Mouse (Mus musculus) forebrain, embryonic 16.5 days (tissue): ENCODE data around the gene Gm29797. TPM values are rescaled to one million over a fixed set of nuclear protein-coding genes. Genes with fewer than 3 reads are reported as not detected.
A peak's percentile ranks its signal among the peaks of the same experiment; 100 is the strongest.

ENCODE experiments used
- ATAC-seq: fragments of 200-750 bp; cut with Nextera tagmentation; 2 replicates; pipeline ENCODE4 v1.8.0; 2017; ENCODE audit warnings: mild to moderate bottlenecking, moderate library complexity
- H3K27ac ChIP-seq: fragments of 300-500 bp; sonication (generic); 2 replicates; pipeline ENCODE4 v1.5.1; 2014; ENCODE audit warnings: low read length, control low read depth
- H3K27me3 ChIP-seq: fragments of 300-500 bp; sonication (generic); replicated peaks from 2 replicates; pipeline ENCODE4 v1.6.1; 2014; ENCODE audit warnings: low read length; ENCODE audit not compliant: control insufficient read depth, insufficient read depth
- H3K36me3 ChIP-seq: fragments of 300-500 bp; sonication (generic); 2 replicates; pipeline ENCODE4 v1.6.1; 2014; ENCODE audit not compliant: control insufficient read depth, insufficient read depth
- H3K4me1 ChIP-seq: fragments of 300-500 bp; sonication (generic); replicated peaks from 2 replicates; pipeline ENCODE4 v1.6.1; 2014; ENCODE audit warnings: low read length; ENCODE audit not compliant: control insufficient read depth, insufficient read depth
- H3K4me2 ChIP-seq: fragments of 300-500 bp; sonication (generic); 2 replicates; pipeline ENCODE4 v1.6.1; 2014; ENCODE audit warnings: mild to moderate bottlenecking, low read length, control low read depth
- H3K4me3 ChIP-seq: fragments of 300-500 bp; sonication (generic); replicated peaks from 2 replicates; pipeline ENCODE4 v1.5.1; 2014; ENCODE audit warnings: mild to moderate bottlenecking, low read length, control low read depth
- H3K9ac ChIP-seq: fragments of 300-500 bp; sonication (generic); replicated peaks from 2 replicates; pipeline ENCODE4 v1.6.1; 2014; ENCODE audit warnings: low read depth, low read length, control low read depth
- H3K9me3 ChIP-seq: fragments of 300-500 bp; sonication (generic); 2 replicates; pipeline ENCODE4 v1.6.1; 2016; ENCODE audit warnings: low read length; ENCODE audit not compliant: control insufficient read depth
- WGBS: fragments of 180-500 bp; shearing (Covaris S2); extraction: QIAGEN DNeasy Blood & Tissue Kit; methylation state at CpG from one replicate; pipeline ENCODE4 v1.1.7; 2014; 5-methylcytosine and 5-hydroxymethylcytosine counted together
- polyA plus RNA-seq: library from polyadenylated mRNA; unstranded; fragments of >200 nt; fragmentation: Nextera tagmentation; extraction: Ambion mirVana; gene quantifications from 2 replicates; pipeline ENCODE4 v1.2.1, GENCODE M21; 2015

Gene Gm29797
- polyA plus RNA-seq, 1 experiment from 2014 or later = 0.49 TPM

DNA sequence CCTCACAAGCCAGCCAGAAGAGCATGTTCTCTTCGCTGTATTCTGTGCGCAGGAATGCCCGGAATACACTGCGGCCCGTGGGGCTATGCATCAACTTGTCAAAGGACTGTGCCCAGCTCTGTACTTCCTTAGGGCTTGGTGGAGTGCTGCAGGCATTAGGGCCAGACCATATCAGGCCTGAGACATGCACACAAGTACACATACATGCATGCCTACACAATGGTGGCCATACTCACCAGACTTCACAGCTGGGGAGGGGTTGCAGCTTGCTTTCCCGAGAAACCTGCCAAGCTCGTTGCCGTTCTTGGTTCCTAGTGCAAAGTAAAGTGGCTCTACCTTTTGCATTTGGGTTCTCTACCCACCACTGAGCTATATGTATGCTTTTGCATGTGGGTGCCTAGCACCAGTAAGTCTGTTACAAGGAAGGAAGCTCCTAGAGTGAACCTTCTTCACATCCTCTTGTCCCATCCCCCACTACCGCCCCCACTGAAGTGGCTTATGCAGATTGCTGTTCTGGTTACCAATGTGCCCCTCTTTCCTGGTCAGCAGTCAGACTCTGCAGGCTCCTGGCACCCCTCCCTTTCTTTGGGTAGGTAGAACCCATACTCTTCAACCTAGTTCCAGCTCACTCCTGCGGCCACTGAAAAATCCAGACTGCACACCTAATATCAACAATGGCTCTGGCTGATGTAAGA lies 32.8 kb downstream of the Gm29797 start:
- Histone ChIP-seq H3K27ac (no peak overlapping the region), H3K4me3 (no peak overlapping the region), H3K27me3 (no peaks in the 10 kb centered on the region), H3K4me1 (peaks cover 15% of the 10 kb centered on the region), H3K4me2 (no peak overlapping the region), H3K9ac (no peak overlapping the region), H3K36me3 (peaks cover 14% of the 10 kb centered on the region), H3K9me3 (no peaks in the 10 kb centered on the region)
- no peak for ATAC-seq
- WGBS = 91% methylated on average over 10 of the region's 10 CpGs

DNA sequence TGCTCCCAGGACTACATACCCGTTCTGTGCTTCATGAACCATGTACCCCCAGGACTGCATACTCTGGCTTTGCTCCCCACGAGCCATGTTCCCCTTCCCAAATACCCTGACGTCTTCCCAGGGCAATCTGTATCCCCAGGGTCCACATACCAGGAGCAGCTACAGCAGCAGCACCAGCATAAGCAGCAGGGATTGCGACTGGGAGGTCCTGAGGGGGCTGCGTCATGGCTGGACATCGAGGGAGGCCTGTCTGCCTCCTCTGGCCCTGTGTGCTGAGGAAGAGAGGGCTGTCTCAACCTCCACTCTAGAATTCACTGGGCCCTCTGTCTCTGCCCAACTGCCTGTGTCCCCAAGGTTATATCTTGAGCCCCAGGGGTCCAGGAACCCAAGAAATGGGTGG lies 34.2 kb downstream of the Gm29797 start:
- ATAC-seq = no peak
- Histone ChIP-seq H3K4me3 (no peak overlapping the region), H3K27ac (no peak overlapping the region), H3K4me2 (no peak overlapping the region), H3K9ac (no peak overlapping the region), H3K27me3 (no peaks in the 10 kb centered on the region), H3K4me1 (peaks cover 15% of the 10 kb centered on the region), H3K9me3 (no peaks in the 10 kb centered on the region), H3K36me3 (peaks cover 11% of the 10 kb centered on the region)
- WGBS = 91% methylated on average over 6 of the region's 6 CpGs

DNA sequence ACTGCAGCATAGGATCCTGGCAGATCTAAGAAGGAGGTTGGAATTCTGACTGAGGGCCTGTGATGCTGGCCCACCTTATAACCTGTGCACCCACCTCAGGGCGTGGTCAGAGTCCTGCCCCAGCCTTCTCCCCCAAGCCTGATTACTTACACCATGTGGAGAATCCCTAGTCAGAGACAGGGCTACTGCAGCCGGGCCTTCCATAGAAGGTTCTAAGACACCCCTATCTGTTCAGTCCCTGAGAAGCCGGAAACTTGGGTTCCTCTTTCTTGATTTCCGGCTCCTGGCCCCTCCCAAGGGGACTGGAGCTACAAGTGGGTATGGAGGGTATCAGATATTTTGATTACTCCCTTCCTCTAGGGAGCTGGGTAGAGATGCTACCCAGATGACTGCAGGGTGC lies 34.7 kb downstream of the Gm29797 start:
- Histone ChIP-seq H3K9me3 (no peaks in the 10 kb centered on the region), H3K4me2 (no peak overlapping the region), H3K4me1 (peaks cover 15% of the 10 kb centered on the region), H3K9ac (no peak overlapping the region), H3K4me3 (no peak overlapping the region), H3K36me3 (peaks cover 11% of the 10 kb centered on the region), H3K27me3 (no peaks in the 10 kb centered on the region), H3K27ac (no peak overlapping the region)
- WGBS = 88% methylated on average over 4 of the region's 4 CpGs
- ATAC-seq = no peak

DNA sequence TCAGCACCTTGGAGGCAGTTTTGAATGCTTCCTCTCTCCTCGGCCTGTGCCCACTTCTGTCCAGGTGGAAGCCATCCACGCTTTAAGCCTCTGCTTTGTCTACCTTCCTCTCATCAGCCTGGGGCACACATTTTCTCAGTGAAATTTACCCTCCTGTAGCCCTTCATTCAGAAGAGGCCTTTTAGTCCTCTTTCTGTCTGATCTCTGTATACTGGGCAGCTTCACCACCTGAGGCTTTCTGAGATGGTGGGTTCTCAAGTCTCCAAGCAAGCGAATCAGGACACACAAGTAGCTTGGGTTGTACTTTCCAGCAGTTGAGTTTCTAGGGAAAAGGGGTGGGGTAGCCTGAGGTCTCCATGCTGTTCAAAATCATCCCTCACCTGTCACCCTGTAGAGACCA lies 35.5 kb downstream of the Gm29797 start:
- WGBS = 90% methylated on average over 3 of the region's 3 CpGs
- Histone ChIP-seq H3K4me3 (no peak overlapping the region), H3K27me3 (no peaks in the 10 kb centered on the region)

DNA sequence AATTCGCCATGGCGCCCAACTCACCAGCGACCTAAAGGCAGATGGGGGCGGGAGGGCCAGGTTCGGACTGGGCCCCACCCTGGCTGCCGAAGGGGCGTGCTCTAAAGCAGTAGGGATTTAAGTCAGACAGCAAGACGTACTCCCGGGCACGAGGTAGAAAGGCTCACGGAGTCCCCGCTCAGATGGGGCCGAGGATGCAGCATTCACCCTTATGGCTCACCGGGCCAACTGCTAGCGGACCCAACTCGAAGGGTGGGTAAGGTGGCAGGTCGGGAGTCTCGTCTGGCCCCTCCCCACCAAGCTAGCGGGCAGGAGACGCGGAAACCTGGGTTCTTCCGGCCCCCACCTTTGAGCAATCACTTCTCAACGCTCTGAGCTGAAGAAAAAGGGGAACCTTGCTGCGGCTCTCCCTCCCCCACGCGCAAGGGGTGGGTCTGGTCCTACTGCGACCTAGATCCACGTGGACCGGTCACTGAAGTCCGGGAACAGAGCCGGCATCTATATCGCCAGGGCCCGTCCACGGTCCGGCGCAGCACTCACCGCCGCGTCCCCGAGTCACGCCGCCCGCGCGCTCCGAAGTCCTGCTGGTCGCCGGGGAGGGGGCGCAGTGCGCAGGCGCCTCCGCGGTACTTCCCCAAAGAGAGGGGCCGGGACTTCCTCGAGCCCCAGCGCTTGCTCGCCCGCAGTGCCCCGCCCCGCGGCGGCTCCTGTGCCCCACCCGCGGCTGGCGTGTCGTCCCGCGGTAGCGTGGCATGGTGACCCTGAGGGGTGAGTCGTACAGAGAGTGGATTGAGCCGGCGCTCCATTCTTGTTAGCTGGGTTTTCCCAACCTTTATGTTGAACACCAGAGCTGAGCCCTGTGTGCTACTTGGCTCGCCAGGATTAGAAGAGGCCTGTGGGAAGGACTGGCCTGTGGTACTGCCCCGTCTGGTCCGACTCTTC lies 36.8 kb downstream of the Gm29797 start, which contains the start of gene Rgs19:
Gene Rgs19, minus strand, starts transcription at position 639 of the 942 bp plus-strand sequence.
- peaks cover 5% of the 10 kb centered on the region for H3K36me3 ChIP-seq
- peak within 1 kb of the TSS; percentile 82 for H3K4me2 ChIP-seq
- H3K4me3 ChIP-seq = peak within 1 kb of the TSS; percentile 74
- H3K27ac ChIP-seq = peak within 1 kb of the TSS; percentile 51; the same call in 1 of the 2 replicates
- no peaks in the 10 kb centered on the region for H3K9me3 ChIP-seq
- H3K27me3 ChIP-seq = no peaks in the 10 kb centered on the region
- H3K4me1 ChIP-seq = peaks cover 15% of the 10 kb centered on the region
- WGBS = 0% methylated on average over 68 of the region's 75 CpGs
- ATAC-seq = peak; percentile 84
- peak within 1 kb of the TSS; percentile 83 for H3K9ac ChIP-seq

More for the DNA sequence above, 35.5 kb downstream of the Gm29797 start:
- Histone ChIP-seq H3K36me3 (peaks cover 11% of the 10 kb centered on the region), H3K9ac (no peak overlapping the region), H3K27ac (no peak overlapping the region), H3K9me3 (no peaks in the 10 kb centered on the region), H3K4me2 (no peak overlapping the region), H3K4me1 (peaks cover 15% of the 10 kb centered on the region)
- no peak for ATAC-seq

DNA sequence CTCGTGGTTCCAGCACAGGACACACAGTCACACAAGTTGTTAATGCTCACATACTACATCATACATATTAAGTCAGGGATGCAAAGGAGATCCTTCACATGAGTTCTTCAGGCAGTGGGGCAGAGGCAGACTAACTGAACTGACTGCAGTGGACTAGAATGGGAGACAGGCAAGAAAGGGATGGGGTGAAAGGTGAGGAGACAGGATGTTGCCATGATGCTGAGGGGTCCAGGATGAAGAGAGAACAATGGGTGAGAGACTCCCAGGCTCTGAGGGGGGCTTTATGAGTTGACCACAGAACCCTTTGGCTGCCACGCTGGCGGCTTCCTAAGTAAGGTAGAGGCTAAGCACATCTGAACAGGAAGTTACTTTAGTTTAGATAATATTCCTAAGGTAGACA lies 37.7 kb downstream of the Gm29797 start:
- Histone ChIP-seq H3K27ac (no peak overlapping the region), H3K27me3 (no peaks in the 10 kb centered on the region), H3K4me2 (peak overlapping the region; percentile 82), H3K4me3 (no peak overlapping the region), H3K36me3 (peaks cover under 1% of the 10 kb centered on the region; the same call in 1 of the 2 replicates), H3K9ac (no peak overlapping the region), H3K4me1 (peaks cover 15% of the 10 kb centered on the region), H3K9me3 (no peaks in the 10 kb centered on the region)
- no peak for ATAC-seq
- 85% methylated on average over 3 of the region's 3 CpGs for WGBS

DNA sequence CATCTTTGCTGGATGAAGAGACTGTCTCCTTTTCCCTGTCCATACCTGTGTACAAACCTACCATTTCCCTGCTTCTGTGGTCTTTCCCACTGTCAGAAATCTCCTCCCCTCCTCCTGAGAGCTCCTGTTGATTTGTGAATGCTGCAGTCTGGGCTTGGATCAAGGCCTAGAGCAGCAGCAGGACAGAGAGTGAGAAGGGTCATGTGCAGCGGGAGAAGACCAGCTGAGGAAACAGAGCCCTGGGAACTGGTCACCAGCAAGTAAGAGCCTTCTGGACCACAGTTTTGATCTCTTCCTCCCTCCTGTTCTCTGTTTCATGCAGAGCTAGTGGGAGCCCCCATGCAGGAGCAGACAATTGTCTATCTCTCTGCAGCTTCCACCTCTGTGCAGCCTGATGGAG lies 38.9 kb downstream of the Gm29797 start:
- Histone ChIP-seq H3K4me1 (peaks cover 15% of the 10 kb centered on the region), H3K9ac (no peak overlapping the region), H3K9me3 (no peaks in the 10 kb centered on the region), H3K4me3 (no peak overlapping the region), H3K27me3 (no peaks in the 10 kb centered on the region), H3K4me2 (no peak overlapping the region), H3K27ac (no peak overlapping the region), H3K36me3 (no peaks in the 10 kb centered on the region)
- no peak for ATAC-seq
- 75% methylated on average over 1 of the region's 1 CpGs for WGBS

DNA sequence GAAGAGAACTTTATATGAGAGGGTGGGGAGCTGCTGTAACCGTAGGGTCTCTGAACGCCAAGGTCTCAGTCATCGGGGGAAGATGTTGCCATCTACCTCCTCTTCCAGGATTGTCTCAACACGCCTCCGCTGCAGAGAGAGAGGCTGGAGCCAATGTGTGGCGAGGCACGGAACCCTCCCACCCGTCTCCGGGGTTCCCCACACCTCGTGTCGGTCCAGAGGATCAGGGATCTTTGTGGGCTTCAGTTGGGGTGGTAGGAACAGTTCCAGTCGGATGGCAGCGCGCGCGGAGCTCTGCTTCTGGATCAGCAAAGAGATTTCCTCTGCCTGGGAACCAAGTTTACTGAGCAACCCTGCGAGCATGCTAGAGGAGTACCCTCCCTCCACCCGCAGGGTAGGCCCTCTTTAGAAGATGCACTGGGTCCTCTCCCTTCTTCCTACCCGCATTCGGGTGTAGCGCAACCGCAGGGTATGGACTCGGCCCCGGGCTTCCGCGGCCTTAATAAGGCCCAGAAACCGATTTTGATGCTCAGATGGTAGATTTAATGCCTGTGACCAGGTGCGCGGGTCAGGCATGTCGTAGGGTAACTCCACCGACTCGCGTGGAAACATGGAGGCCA lies 40.1 kb downstream of the Gm29797 start:
- no peak overlapping the region for H3K4me3 ChIP-seq
- peaks cover 15% of the 10 kb centered on the region for H3K4me1 ChIP-seq
- 79% methylated on average over 33 of the region's 33 CpGs for WGBS
- no peaks in the 10 kb centered on the region for H3K27me3 ChIP-seq
- H3K36me3 ChIP-seq = no peaks in the 10 kb centered on the region
- H3K9ac ChIP-seq = no peak overlapping the region
- no peak overlapping the region for H3K27ac ChIP-seq
- ATAC-seq = no peak
- H3K9me3 ChIP-seq = no peaks in the 10 kb centered on the region
- no peak overlapping the region for H3K4me2 ChIP-seq

DNA sequence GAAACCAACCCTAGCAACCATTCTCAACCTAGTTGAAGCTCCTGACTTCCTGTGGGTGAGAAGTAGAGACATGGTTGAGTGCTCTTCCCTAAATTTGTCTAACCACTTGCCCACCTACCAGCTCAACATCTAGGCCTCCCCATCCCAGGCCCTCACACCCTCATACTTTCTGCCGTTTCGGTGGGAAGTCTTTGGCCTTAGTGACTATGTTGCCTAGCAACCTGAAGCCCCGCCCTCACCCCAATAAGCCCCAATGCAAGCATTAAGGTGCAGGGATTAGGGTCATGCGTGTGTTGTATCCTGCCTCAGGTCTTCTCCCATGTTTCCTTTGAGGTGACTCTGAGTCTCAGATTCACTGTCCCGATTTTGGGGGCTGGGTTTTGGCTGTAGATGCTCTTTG lies 41.4 kb downstream of the Gm29797 start, which contains the start of gene Lkaaear1:
Gene Lkaaear1, minus strand, starts transcription at position 202 of the 400 bp plus-strand sequence.
- Histone ChIP-seq H3K27me3 (no peaks in the 10 kb centered on the region), H3K36me3 (no peaks in the 10 kb centered on the region), H3K9me3 (no peaks in the 10 kb centered on the region), H3K4me3 (no peak within 1 kb of the TSS), H3K4me2 (no peak within 1 kb of the TSS), H3K27ac (no peak within 1 kb of the TSS), H3K9ac (no peak within 1 kb of the TSS), H3K4me1 (peaks cover 5% of the 10 kb centered on the region; the same call in 1 of the 2 replicates)
- 47% methylated on average over 5 of the region's 5 CpGs for WGBS
- ATAC-seq = no peak
